Mouse (Mus musculus) hindbrain, embryonic 16.5 days (tissue): ENCODE measurements around the gene Klhl18. TPM values are rescaled to one million over a fixed set of nuclear protein-coding genes. Genes with fewer than 3 reads are reported as not detected.
"Not testable (repeated sequence)": the region's sequence is repeated elsewhere in the genome, so short reads cannot be mapped to it uniquely, and the experiment has no call there.

Experiments
- ATAC-seq: fragments of 200-750 bp; cut with Nextera tagmentation; 2 replicates; pipeline ENCODE4 v1.8.0; 2017; ENCODE audit warnings: moderate TSS enrichment, moderate library complexity
- H3K27ac ChIP-seq: fragments of 300-500 bp; sonication (generic); 2 replicates; pipeline ENCODE4 v1.5.1; 2014; ENCODE audit warnings: low read depth, mild to moderate bottlenecking, control low read depth, low read length, moderate library complexity
- H3K27me3 ChIP-seq: fragments of 300-500 bp; sonication (generic); replicated peaks from 2 replicates; pipeline ENCODE4 v1.6.1; 2014; ENCODE audit warnings: low read length; ENCODE audit not compliant: control insufficient read depth, insufficient read depth
- H3K36me3 ChIP-seq: fragments of 300-500 bp; sonication (generic); 2 replicates; pipeline ENCODE4 v1.6.1; 2014; ENCODE audit warnings: mild to moderate bottlenecking, low read length, moderate library complexity, mixed read lengths; ENCODE audit not compliant: control insufficient read depth, insufficient read depth
- H3K4me1 ChIP-seq: fragments of 300-500 bp; sonication (generic); 2 replicates; pipeline ENCODE4 v1.6.1; 2014; ENCODE audit warnings: low read depth, low read length; ENCODE audit not compliant: control insufficient read depth, insufficient read depth
- H3K4me2 ChIP-seq: fragments of 300-500 bp; sonication (generic); 2 replicates; pipeline ENCODE4 v1.6.1; 2014; ENCODE audit warnings: mild to moderate bottlenecking, low read length, control low read depth, moderate library complexity
- H3K4me3 ChIP-seq: fragments of 300-500 bp; sonication (generic); 2 replicates; pipeline ENCODE4 v1.5.1; 2014; ENCODE audit warnings: mild to moderate bottlenecking, low read length, control low read depth, moderate library complexity
- H3K9ac ChIP-seq: fragments of 300-500 bp; sonication (generic); 2 replicates; pipeline ENCODE4 v1.6.1; 2014; ENCODE audit warnings: low read depth, mild to moderate bottlenecking, control low read depth, low read length, moderate library complexity
- H3K9me3 ChIP-seq: fragments of 300-500 bp; sonication (generic); 2 replicates; pipeline ENCODE4 v1.6.1; 2014; ENCODE audit warnings: mild to moderate bottlenecking, low read length, moderate library complexity; ENCODE audit not compliant: control insufficient read depth
- WGBS: fragments of 180-500 bp; shearing (Covaris S2); extraction: QIAGEN DNeasy Blood & Tissue Kit; methylation state at CpG from one replicate; pipeline ENCODE4 v1.1.7; 2014; 5-methylcytosine and 5-hydroxymethylcytosine counted together
- polyA plus RNA-seq: library from polyadenylated mRNA; unstranded; fragments of >200 nt; fragmentation: Nextera tagmentation; extraction: Ambion mirVana; gene quantifications from 2 replicates; pipeline ENCODE4 v1.2.1, GENCODE M21; 2015

The Klhl18 gene
- polyA plus RNA-seq, 1 experiment from 2014 or later, result 27.4 TPM

DNA sequence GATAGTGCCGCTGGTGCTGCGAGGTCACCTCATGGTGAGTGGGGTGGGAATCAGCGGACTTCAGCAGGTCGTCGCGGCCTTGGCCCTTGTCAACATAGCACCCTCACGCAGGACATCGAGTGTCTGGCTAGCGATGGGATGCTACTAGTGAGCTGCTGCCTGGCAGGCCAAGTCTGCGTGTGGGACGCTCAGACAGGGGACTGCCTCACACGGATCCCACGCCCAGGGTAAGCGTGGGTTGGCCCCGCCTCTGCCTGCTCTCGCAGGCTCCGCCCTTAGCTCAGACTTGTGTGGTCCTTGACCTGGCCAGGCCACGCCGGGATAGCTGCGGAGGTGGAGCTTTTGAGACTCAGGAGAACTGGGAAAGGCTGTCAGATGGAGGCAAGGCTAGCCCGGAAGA is 95.8 kb downstream of the Klhl18 start:
- H3K9ac ChIP-seq, result no peak overlapping the region
- no peaks in the 10 kb centered on the region for H3K27me3 ChIP-seq
- ATAC-seq, result 0 out of 2 replicates have a peak, but pooled peaks have one; percentile 13
- no peaks in the 10 kb centered on the region for H3K4me1 ChIP-seq
- H3K9me3 ChIP-seq, result no peaks in the 10 kb centered on the region
- no peak overlapping the region for H3K4me3 ChIP-seq
- WGBS, result 50% methylated on average over 19 of the region's 21 CpGs
- H3K27ac ChIP-seq, result no peak overlapping the region
- no peak overlapping the region for H3K4me2 ChIP-seq
- peaks cover 40% of the 10 kb centered on the region for H3K36me3 ChIP-seq

DNA sequence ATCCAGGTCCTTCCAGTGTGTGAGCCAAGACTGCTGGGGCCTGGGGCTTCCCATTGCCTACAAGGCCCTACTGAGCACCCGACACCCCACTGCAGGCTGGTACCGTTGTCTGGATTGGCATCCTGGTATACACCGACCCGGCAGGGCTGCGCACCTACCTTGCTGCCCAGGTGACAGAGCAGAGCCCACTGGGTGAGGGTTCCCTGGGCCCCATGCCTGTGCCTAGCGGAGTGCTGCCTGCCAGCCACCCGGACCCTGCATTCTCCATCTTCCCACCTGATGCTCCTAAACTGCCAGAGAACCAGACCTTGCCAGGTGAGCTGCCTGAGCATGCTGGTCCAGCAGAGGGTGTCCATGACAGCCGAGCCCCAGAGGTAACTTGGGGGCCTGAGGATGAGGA is 97.1 kb downstream of the Klhl18 start:
- Histone ChIP-seq H3K4me2 (no peak overlapping the region), H3K4me1 (no peaks in the 10 kb centered on the region), H3K27me3 (no peaks in the 10 kb centered on the region), H3K36me3 (peaks cover 29% of the 10 kb centered on the region), H3K4me3 (no peak overlapping the region), H3K9ac (no peak overlapping the region), H3K9me3 (no peaks in the 10 kb centered on the region), H3K27ac (no peak overlapping the region)
- 96% methylated on average over 8 of the region's 8 CpGs for WGBS
- no peak for ATAC-seq

DNA sequence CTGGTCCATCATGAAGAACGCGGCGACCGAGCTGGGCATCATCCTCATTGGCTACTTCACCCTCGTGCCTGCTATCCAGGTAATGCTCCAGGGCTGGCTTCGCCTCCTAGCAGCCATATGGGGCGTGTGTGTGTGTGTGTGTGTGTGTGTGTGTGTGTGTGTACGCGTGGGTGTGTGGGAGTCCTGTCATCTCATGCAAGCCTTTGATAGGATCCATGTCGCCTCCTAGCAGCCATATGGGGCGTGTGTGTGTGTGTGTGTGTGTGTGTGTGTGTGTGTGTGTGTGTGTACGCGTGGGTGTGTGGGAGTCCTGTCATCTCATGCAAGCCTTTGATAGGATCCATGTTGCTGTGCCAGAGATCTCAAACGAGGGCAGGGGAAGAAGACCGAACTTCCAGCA is 98.8 kb downstream of the Klhl18 start:
- not testable (repeated sequence) for H3K9ac ChIP-seq, H3K4me2 ChIP-seq, H3K4me3 ChIP-seq, H3K27me3 ChIP-seq, H3K9me3 ChIP-seq, ATAC-seq, H3K27ac ChIP-seq, H3K4me1 ChIP-seq
- H3K36me3 ChIP-seq, result peaks cover 31% of the 10 kb centered on the region
- 96% methylated on average over 15 of the region's 15 CpGs for WGBS

Other genes starting within 250 kb of the Klhl18 start
- 207 and 212 TPM in 2 replicates for gene Cspg5, start 232.9 kb downstream of the Klhl18 start, polyA plus RNA-seq
- 39.0 and 40.2 TPM in 2 replicates for gene Elp6, start 171.5 kb downstream of the Klhl18 start, polyA plus RNA-seq
- gene Scap, start 143.4 kb downstream of the Klhl18 start, polyA plus RNA-seq, result 57.8 and 59.0 TPM in 2 replicates
- gene Ptpn23, start 68.5 kb downstream of the Klhl18 start, polyA plus RNA-seq, result 19.2 and 24.5 TPM in 2 replicates
- gene Ngp, start 56.9 kb downstream of the Klhl18 start, polyA plus RNA-seq, result 1.3 and 1.9 TPM in 2 replicates
- 6.1 and 6.8 TPM in 2 replicates for gene Kif9, start 264 bp upstream of the Klhl18 start, polyA plus RNA-seq
- gene Setd2, start 55.9 kb upstream of the Klhl18 start, polyA plus RNA-seq, result 28.0 and 28.8 TPM in 2 replicates
- gene Nradd, start 147.8 kb upstream of the Klhl18 start, polyA plus RNA-seq, result 25.8 and 30.1 TPM in 2 replicates
- 3.2 and 4.8 TPM in 2 replicates for gene Nbeal2, start 177.5 kb upstream of the Klhl18 start, polyA plus RNA-seq
- 88.5 and 101 TPM in 2 replicates for gene Ccdc12, start 179.8 kb upstream of the Klhl18 start, polyA plus RNA-seq